Mouse (Mus musculus): ENCODE measurements around the gene Ppard. TPM values are rescaled to one million over a fixed set of nuclear protein-coding genes. Genes with fewer than 3 reads are reported as not detected.

The Ppard gene
- 99.7 and 111 TPM in 2 replicates for polyA plus RNA-seq (2012; ENCODE audit: low replicate concordance)

GRCm38 (mm10) chr17:28232475-28233060 is at the start of gene Ppard:
Gene Ppard (plus strand): TSS chr17:28232700.

GRCm38 (mm10) chr17:28207591-28208313 is 24.7 kb upstream of the Ppard start, which contains the start of gene Def6:
Gene Def6 (plus strand): TSS chr17:28207778.

DNA sequence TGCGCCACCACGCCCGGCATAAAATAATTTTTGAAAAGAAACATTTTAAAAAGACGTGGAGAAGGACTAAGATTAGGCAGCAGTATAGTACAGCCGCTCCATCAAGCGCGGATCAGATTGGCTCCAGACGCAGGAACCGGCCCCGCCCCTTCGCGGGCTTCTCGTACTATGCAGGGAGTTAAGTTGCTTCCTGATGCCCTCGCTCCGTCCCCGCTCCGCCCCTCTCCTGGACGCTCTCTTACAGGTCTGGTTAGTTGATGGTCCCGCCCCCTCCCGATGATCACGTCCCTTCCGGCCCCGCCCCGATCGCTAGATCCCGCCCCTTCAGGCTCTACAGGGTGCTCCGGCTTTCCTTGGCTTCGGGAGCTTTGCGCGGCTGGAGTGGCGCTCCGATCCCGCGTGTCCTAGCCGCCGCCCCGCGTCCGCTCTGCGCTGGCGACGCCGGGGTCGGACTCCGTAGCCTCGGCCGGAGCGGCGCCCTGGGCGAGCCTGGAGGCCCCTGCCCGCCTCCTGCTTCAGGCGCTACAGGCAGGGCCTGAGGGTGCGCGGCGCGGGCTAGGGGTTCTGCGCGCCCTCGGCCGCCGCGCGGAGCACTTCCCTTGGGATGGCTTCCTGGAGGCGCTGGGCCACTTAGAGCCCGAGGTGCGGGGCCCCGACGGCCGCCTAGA is 80.8 kb downstream of the Ppard start, which contains the start of gene Fance:
Gene Fance (plus strand): TSS at position 308 of the 668 bp plus-strand sequence.

GRCm38 (mm10) chr17:28328366-28328928 is 95.9 kb downstream of the Ppard start, which contains the start of gene Rpl10a:
Gene Rpl10a (plus strand): TSS chr17:28328471.

GRCm38 (mm10) chr17:28350466-28351352 is 118.2 kb downstream of the Ppard start, which contains the start of gene Tead3:
Gene Tead3 (minus strand): TSS chr17:28350817.

Other genes starting within 250 kb of the Ppard start
- gene Tcp11, start 152.1 kb upstream of the Ppard start, polyA plus RNA-seq (2012; ENCODE audit: low replicate concordance): 0.16 TPM in 1 of 2 replicates, not detected in the other
- 0.07 and 0.09 TPM in 2 replicates for gene Scube3, start 90.6 kb upstream of the Ppard start, polyA plus RNA-seq (2012; ENCODE audit: low replicate concordance)
- gene Zfp523, start 55.6 kb upstream of the Ppard start, polyA plus RNA-seq (2012; ENCODE audit: low replicate concordance): 12.8 and 19.7 TPM in 2 replicates
- 80.6 and 158 TPM in 2 replicates for gene Def6, start 24.9 kb upstream of the Ppard start, polyA plus RNA-seq (2012; ENCODE audit: low replicate concordance)
- gene Fance, start 80.8 kb downstream of the Ppard start, polyA plus RNA-seq (2012; ENCODE audit: low replicate concordance): 66.9 and 83.3 TPM in 2 replicates
- 2,107 and 3,547 TPM in 2 replicates for gene Rpl10a, start 95.8 kb downstream of the Ppard start, polyA plus RNA-seq (2012; ENCODE audit: low replicate concordance)
- gene Tead3, start 118.1 kb downstream of the Ppard start, polyA plus RNA-seq (2012; ENCODE audit: low replicate concordance): 0.84 and 1.9 TPM in 2 replicates
- not detected in 2 replicates for gene Tulp1, start 132.5 kb downstream of the Ppard start, polyA plus RNA-seq (2012; ENCODE audit: low replicate concordance)

Data from leukemia stem cell, adult 10-12 weeks (primary cell).